Mouse (Mus musculus) gastrocnemius, postnatal 4 days (tissue): ENCODE measurements at regions not wholly inside any gene's neighbourhood (a gene's known extent, or its start where the extent isn't known, plus 50 kb on each side); places are given as distances from the start of the nearest gene placed in this dataset. TPM values are rescaled to one million over a fixed set of nuclear protein-coding genes. Genes with fewer than 3 reads are reported as not detected.
A peak's percentile ranks its signal among the peaks of the same experiment; 100 is the strongest.

ENCODE experiments used
- DNase-seq, 2 experiments: peaks; one replicate each; pipeline ENCODE4 v3.0.0; 2021 to 2022; ENCODE audit warnings: low spot score in 2 of 2, mixed read lengths in 2 of 2
- microRNA-seq: library from miRNA; unstranded; fragments of <30 nt; microRNA quantifications from one replicate; pipeline ENCODE4 v1.2.0, GENCODE M21; 2021

GRCm38 (mm10) chr10:25035363-25035762 is 108.1 kb upstream of the Arg1 start:
- DNase-seq = no peak

DNA sequence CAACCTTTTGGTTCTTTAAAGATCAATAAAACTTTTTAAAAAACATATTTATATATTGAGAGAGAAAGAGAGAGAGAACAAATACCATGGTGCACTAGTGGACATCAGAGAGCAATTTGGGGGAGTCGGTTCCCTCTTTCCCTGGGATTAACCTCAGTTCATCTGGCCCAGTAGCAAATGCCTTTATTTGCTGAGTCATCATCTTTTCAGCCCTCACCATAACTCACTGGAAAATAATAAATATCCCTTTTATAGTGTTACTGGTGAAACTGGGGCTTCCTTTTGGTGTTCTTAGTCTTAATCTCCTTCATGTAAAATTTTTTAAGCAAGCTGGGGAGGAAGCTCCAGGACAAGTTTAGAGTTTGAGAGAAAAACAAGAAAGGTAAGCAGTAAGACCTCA is 105.3 kb upstream of the Arg1 start:
- DNase-seq = no peak

- DNase-seq = no peak
These were observed 102.2 kb upstream of the Arg1 start for GRCm38 (mm10) chr10:25029387-25029915.

- DNase-seq = no peak
These were observed 96.4 kb upstream of the Arg1 start for GRCm38 (mm10) chr10:25023601-25024157.

DNA sequence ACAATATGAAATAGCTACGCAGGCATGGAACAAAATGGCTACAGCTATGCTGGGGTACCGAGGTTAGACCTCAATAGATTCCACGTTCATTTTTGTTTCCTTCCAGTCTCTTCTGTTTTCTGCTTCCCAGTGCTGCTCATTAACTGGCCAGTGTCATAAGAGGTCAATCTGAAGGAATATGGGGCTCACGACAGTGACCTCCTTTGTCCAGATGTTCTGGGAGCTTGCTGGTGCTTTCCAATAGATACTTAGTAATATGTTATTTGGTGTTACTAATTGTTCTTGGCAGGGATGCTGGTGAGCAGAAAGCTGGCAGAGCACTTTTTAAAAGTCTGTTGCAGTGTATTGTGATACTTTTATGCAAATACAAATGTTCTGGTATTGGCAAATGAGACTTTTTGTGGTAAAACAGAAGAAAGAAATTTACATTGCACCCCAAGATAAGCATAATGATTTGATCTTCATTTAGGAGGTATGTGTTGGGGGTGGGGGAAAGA is 95.8 kb upstream of the Arg1 start:
- DNase-seq = no peak

- no peak for DNase-seq
These were observed 91.7 kb upstream of the Arg1 start for GRCm38 (mm10) chr10:25018946-25019345.

DNA sequence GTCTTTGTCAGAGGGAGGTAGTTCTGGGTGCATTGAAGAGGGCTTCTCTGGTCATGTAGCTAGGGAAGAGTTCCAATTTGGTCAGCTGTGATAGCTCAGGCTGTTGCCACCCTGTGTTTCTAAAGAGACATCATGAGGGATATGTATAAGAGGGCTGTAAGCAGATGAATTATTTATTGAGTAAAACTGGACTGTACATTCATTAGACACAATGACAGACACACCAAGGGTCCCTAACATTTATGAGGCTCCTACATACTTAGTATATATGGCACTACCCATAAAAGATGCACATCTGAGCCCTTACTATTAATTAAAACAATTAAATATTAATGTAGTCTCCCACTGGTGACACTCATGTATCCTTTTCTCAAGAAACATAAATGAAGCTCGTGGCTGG is 90.6 kb upstream of the Arg1 start:
- DNase-seq = no peak

DNA sequence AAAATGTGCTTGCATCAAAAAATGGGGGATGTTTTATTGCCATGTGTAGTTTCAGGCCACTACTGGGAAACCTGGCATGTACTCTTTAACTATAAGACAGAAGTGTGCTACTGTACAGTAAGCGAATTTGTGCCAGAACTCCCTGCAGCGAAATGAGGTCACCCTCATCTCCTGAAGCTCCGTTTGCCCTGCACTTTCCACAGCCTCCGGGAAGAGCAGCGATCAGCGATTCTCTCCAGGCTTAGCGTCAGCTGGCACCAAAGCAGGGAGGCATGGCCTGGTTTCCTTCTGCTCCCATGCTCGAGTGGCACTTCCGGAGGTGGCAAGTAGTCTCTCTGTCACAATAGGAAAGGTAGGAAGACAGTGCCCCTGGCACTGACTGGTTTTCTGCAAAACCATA is 88.8 kb upstream of the Arg1 start:
- DNase-seq = peak in 1 of 2 experiments; percentile 20

DNA sequence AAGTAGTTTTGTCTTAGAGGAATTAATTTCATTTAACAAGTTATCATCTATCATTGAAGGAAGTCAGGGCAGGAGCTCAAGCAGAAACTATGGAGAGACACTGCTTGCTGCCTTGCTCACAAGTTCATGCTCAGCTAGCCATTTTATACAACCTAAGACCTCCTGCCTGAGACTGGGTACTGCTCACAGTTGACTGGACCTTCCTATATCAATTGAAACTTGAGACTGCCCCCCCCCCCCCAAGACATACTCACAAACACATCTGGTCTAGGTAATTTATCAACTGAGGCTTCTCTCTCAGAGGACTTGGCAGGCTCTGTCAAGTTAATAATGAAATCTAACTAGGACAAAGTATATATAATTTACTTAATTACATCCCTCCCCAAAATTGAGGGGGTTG is 84.8 kb upstream of the Arg1 start:
- no peak for DNase-seq

DNA sequence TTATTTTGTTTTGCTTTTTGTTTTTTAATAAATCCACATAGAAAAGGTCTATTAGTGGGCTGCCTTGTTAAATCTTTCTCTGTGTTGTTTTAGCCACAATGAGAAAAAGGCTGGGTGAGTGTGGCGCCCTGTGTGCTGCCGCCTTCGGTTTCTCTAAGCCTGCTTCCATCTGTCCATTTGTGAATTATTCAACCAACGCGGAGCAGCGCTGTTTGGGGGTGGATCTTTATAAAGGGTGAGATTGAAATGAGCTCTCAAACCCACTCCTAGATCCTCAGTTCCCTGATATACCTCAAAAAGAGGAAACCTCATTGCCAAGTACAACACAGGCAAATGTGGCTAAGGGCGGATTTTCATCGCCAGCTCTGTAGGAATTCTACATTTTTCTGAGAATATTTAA is 74.0 kb upstream of the Arg1 start:
- no peak for DNase-seq

DNA sequence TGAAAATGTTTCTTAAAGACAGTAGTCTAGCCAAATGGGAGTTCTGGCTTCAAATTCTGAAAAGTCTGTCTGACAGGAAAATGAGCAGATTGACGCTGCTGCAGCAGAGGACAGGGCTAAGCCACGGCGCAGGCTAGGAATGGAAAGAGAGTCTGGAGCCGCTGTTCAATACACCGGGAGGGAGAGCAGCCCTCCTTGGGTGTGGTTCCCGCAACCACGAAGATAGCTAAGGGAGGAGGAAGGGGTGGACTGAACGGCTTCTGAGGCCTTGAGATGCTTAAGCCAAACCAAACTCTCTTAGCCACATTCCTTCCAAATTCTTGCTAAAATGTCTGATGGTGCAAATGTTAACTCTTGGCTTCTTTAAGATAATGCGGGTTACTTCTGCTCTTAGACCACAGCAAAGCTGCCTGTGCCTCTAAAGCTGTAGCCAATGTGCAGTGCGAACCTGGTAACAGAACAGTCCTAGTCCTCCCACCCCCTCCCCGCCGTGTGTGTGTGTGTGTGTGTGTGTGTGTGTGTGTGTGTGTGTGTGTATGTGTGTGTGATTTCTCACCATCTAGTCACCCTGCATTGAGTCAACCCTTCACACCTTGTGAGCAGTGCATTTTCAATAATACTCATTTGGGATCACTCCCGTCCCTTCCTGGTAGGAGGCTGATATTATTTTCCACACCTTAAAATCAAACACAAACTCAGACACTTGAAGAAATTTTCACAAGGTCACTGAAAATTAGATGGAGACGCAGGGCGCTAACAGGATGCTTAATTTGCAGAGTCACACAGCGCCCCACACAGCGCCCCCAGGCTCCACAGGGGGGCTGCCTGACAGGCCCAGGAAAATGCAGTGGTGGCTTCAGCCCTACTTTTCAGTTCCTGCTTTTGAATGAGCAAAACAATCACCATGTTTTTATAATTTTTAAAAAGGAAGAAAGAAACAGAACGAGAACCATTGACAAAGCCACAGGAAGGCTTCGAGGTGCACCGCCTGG is 73.2 kb upstream of the Arg1 start:
- no peak for DNase-seq

DNA sequence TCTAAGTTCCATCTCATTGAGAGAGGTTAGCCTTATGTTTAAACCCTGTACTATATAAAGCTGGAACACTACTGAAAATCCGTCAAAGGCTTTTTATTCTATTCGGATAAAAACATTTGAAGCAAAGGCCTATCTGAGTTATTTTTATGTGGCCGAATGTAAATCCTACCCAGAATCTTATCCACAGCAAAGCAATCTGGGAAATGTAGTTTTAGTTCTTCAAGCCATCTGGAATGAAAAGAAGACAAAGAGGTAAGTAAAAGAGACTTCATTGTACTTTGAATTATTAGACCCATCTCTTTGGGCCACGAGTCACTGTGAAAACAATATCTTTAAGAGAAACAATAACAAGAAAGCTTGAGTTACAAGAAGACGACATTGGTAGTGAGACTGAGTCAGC is 72.5 kb upstream of the Arg1 start:
- DNase-seq = no peak

GRCm38 (mm10) chr10:24997661-24998060 is 70.4 kb upstream of the Arg1 start:
- no peak for DNase-seq

GRCm38 (mm10) chr10:24995751-24996150 is 68.5 kb upstream of the Arg1 start:
- DNase-seq = no peak

DNA sequence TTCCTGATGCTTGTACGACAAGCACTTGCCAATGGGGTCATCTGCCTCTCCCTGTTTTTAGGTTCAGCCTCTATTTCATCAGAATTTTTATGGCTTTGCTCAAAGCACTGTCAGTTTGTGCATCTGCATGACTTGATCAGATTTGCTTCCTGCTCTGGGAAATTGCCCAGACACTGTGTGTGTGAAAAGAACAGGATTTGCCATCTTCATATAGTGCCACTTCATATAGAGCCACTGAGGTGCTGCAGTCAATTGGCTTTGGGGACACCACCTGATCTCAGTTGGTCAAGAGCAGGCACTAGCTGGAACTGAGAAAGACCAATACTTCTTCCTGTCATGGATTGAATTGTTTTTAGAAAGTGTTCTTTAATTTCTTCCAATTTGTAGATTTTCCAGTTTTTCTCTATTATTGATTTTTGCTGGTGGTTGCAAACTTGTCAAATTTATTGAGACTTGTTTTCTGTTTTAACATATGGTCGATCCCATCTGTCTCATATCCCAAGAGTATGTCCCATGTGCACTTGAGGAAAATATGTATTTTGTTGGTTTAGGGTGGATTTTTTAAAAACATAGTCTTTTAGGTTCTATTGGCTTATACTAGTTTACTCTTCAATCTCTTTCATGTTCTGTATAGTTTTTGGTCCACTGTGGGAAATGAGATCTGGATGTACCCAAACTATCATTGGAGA is 62.8 kb upstream of the Arg1 start:
- DNase-seq = no peak

GRCm38 (mm10) chr10:24984801-24985200 is 57.5 kb upstream of the Arg1 start:
- no peak for DNase-seq

DNA sequence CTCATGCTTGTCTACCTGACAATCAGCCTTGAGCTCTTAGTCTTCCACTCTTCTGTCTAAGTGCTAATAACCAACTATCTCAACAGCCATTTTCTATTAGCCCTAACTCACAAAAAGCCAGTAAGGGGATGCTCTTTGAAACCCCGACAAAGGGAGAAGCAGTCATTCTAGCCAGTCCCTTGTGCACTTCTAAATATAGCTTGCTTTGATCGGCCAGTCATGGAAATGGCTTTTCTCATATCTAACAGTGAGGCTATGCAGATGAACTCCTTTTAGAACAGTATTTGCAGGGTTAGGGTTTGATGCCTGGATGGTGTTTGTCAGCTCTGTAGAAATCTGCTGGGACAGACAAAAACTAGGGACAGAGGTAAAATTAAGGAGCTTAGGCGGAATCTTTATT is 54.5 kb upstream of the Arg1 start:
- DNase-seq = no peak

Small RNA genes in the stretch of these regions (microRNA-seq; reads per million reads assigned to microRNA genes)
- not detected for gene Gm22566
